Mouse (Mus musculus) lung, postnatal 0 days (tissue): ENCODE measurements around the gene Pi4ka.

Experiments
- CTCF ChIP-seq: IDR thresholded peaks from 2 replicates; pipeline ENCODE4 v1.5.1; 2016; ENCODE audit warnings: antibody characterized with exemption, mild to moderate bottlenecking
- EP300 ChIP-seq: IDR thresholded peaks from 2 replicates; pipeline ENCODE4 v1.6.1; 2016; ENCODE audit warnings: antibody characterized with exemption, mild to moderate bottlenecking, control low read depth

DNA sequence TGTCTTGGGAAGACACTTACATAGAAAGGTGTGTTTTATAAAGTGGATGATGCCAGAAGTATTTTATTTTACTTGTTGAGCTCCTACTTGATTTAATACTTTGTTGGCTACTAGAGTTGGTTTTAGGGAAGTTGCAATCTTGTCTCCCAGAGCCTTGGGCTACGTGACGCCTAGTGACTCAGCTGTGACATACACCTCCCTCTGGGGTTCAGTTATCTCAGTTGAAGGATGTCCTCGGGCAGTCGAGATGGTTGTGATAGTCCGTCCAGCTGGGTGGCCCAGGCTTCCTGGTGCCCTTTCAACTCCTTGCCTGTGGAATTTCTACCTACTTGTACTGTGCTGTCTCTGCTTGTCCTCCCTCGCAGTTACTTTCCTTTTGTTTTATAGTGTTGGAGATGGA is 157.0 kb downstream of the Pi4ka start:
- TF ChIP-seq EP300 (no peak), CTCF (no peak)
